Mouse (Mus musculus) CH12.LX (cell line): ENCODE data around the gene Palm2. TPM values are rescaled to one million over a fixed set of nuclear protein-coding genes. Genes with fewer than 3 reads are reported as not detected.

ENCODE experiments used
- DNase-seq: peaks from one replicate; pipeline ENCODE4 v3.0.0-alpha.2; 2013; ENCODE audit errors: extremely low read depth
- H3K27ac ChIP-seq: 2 replicates; pipeline ENCODE4 v1.5.1; 2012; ENCODE audit warnings: low read depth, mild to moderate bottlenecking, control low read depth, moderate library complexity; ENCODE audit not compliant: insufficient read depth
- H3K27me3 ChIP-seq: replicated peaks from 2 replicates; pipeline ENCODE3; 2012; ENCODE audit warnings: inconsistent platforms
- H3K36me3 ChIP-seq, 2 experiments: replicated peaks in 1 of 2; 2 replicates each; pipeline versions ENCODE3 to v1.6.1; 2012; ENCODE audit warnings: inconsistent platforms in 1 of 2, low read length in 1 of 2, mild to moderate bottlenecking in 1 of 2, mixed read lengths in 1 of 2, moderate library complexity in 1 of 2; ENCODE audit not compliant: control insufficient read depth in 1 of 2, insufficient read depth in 1 of 2
- H3K4me1 ChIP-seq, 2 experiments: 2 replicates each; pipeline ENCODE4 v1.6.1; 2012; ENCODE audit warnings: inconsistent platforms in 1 of 2, moderate library complexity in 1 of 2; ENCODE audit not compliant: insufficient read depth in 2 of 2, control insufficient read depth in 1 of 2
- H3K4me2 ChIP-seq: 2 replicates; pipeline ENCODE4 v1.6.1; 2012; ENCODE audit warnings: low read depth, mild to moderate bottlenecking, control low read depth; ENCODE audit not compliant: poor library complexity, insufficient read depth, severe bottlenecking
- H3K4me3 ChIP-seq, 3 experiments: fragments of 150-350 bp in 1 of 3; sonication (generic) in 1 of 3; replicated peaks in 1 of 3; 2 replicates each; pipeline versions ENCODE3 to v1.5.1; 2011 to 2012; ENCODE audit warnings: low read depth in 2 of 3, low read length in 2 of 3, mild to moderate bottlenecking in 2 of 3, moderate library complexity in 2 of 3, control low read depth in 1 of 3, improper control_type of control experiment in 1 of 3, inconsistent platforms in 1 of 3, mixed read lengths in 1 of 3; ENCODE audit not compliant: poor library complexity in 1 of 3
- H3K79me2 ChIP-seq: replicated peaks from 2 replicates; pipeline ENCODE4 v1.6.1; 2012; ENCODE audit warnings: mild to moderate bottlenecking, moderate library complexity; ENCODE audit not compliant: control insufficient read depth, poor library complexity, insufficient read depth, severe bottlenecking; ENCODE audit errors: extremely low read depth
- H3K9ac ChIP-seq: 2 replicates; pipeline ENCODE4 v1.6.1; 2012; ENCODE audit warnings: low read depth, mild to moderate bottlenecking, control low read depth, moderate library complexity; ENCODE audit not compliant: insufficient read depth
- H3K9me3 ChIP-seq: replicated peaks from 2 replicates; pipeline ENCODE3; 2012; ENCODE audit warnings: low read length, inconsistent platforms, mixed read lengths
- BHLHE40 ChIP-seq: IDR thresholded peaks from 2 replicates; pipeline ENCODE4 v1.6.1; 2011; ENCODE audit warnings: mild to moderate bottlenecking, low read depth, low read length, improper control_type of control experiment
- E2F4 ChIP-seq: IDR thresholded peaks from 2 replicates; pipeline ENCODE4 v1.6.1; 2011; ENCODE audit warnings: low read depth, low read length, improper control_type of control experiment; ENCODE audit not compliant: insufficient replicate concordance
- ELF1 ChIP-seq: IDR thresholded peaks from 2 replicates; pipeline ENCODE4 v1.6.1; 2014; ENCODE audit warnings: low read depth, mild to moderate bottlenecking, inconsistent platforms, low read length, improper control_type of control experiment
- EP300 ChIP-seq: IDR thresholded peaks from 2 replicates; pipeline ENCODE4 v1.6.1; 2011; ENCODE audit warnings: low read length, improper control_type of control experiment
- ETS1 ChIP-seq: conservative IDR thresholded peaks from 2 replicates; pipeline ENCODE4 v1.6.1; 2012; ENCODE audit warnings: low read depth, mild to moderate bottlenecking, inconsistent platforms, low read length, improper control_type of control experiment, moderate library complexity
- GABPA ChIP-seq: IDR thresholded peaks from 2 replicates; pipeline ENCODE4 v1.6.1; 2012; ENCODE audit warnings: low read depth, low read length, improper control_type of control experiment, inconsistent platforms; ENCODE audit not compliant: insufficient replicate concordance
- HCFC1 ChIP-seq: IDR thresholded peaks from 2 replicates; pipeline ENCODE4 v1.6.1; 2012; ENCODE audit warnings: low read depth, mild to moderate bottlenecking, inconsistent platforms, low read length, improper control_type of control experiment
- IRF4 ChIP-seq: IDR thresholded peaks from 2 replicates; pipeline ENCODE4 v1.6.1; 2014; ENCODE audit warnings: low read depth, mild to moderate bottlenecking, inconsistent platforms, low read length, improper control_type of control experiment
- KAT2A ChIP-seq: IDR thresholded peaks from 2 replicates; pipeline ENCODE4 v1.6.1; 2012; ENCODE audit warnings: low read length, improper control_type of control experiment, inconsistent platforms; ENCODE audit not compliant: insufficient replicate concordance
- MAFK ChIP-seq: IDR thresholded peaks from 2 replicates; pipeline ENCODE4 v1.6.1; 2011; ENCODE audit warnings: low read length, improper control_type of control experiment; ENCODE audit not compliant: insufficient replicate concordance
- MAX ChIP-seq: IDR thresholded peaks from 2 replicates; pipeline ENCODE4 v1.6.1; 2011; ENCODE audit warnings: low read length, improper control_type of control experiment
- MAZ ChIP-seq: IDR thresholded peaks from 2 replicates; pipeline ENCODE4 v1.6.1; 2012; ENCODE audit warnings: low read depth, mild to moderate bottlenecking, inconsistent platforms, low read length, improper control_type of control experiment, moderate library complexity
- MEF2A ChIP-seq: IDR thresholded peaks from 2 replicates; pipeline ENCODE4 v1.6.1; 2014; ENCODE audit warnings: low read depth, mild to moderate bottlenecking, inconsistent platforms, low read length, improper control_type of control experiment, borderline replicate concordance
- MXI1 ChIP-seq: IDR thresholded peaks from 2 replicates; pipeline ENCODE4 v1.6.1; 2011; ENCODE audit warnings: mild to moderate bottlenecking, low read depth, low read length, improper control_type of control experiment
- MYC ChIP-seq: IDR thresholded peaks from 2 replicates; pipeline ENCODE4 v1.6.1; 2011; ENCODE audit warnings: low read depth, mild to moderate bottlenecking, improper control_type of control experiment, low read length
- NELFE ChIP-seq: IDR thresholded peaks from 2 replicates; pipeline ENCODE4 v1.6.1; 2011; ENCODE audit warnings: low read depth, low read length, improper control_type of control experiment
- POLR2AphosphoS2 ChIP-seq: IDR thresholded peaks from 2 replicates; pipeline ENCODE4 v1.6.1; 2011; ENCODE audit warnings: low read depth, low read length, improper control_type of control experiment
- RAD21 ChIP-seq: IDR thresholded peaks from 2 replicates; pipeline ENCODE4 v1.6.1; 2011; ENCODE audit warnings: low read depth, mild to moderate bottlenecking, low read length, improper control_type of control experiment, moderate library complexity
- RCOR1 ChIP-seq: conservative IDR thresholded peaks from 2 replicates; pipeline ENCODE4 v1.6.1; 2012; ENCODE audit warnings: low read depth, mild to moderate bottlenecking, inconsistent platforms, low read length, improper control_type of control experiment
- TBP ChIP-seq: conservative IDR thresholded peaks from 2 replicates; pipeline ENCODE4 v1.6.1; 2011; ENCODE audit warnings: low read depth, low read length, improper control_type of control experiment
- TCF12 ChIP-seq: IDR thresholded peaks from 2 replicates; pipeline ENCODE4 v1.6.1; 2014; ENCODE audit warnings: low read depth, mild to moderate bottlenecking, inconsistent platforms, low read length, improper control_type of control experiment
- USF1 ChIP-seq: IDR thresholded peaks from 2 replicates; pipeline ENCODE4 v1.6.1; 2014; ENCODE audit warnings: low read depth, mild to moderate bottlenecking, inconsistent platforms, low read length, improper control_type of control experiment
- ZC3H11A ChIP-seq: IDR thresholded peaks from 2 replicates; pipeline ENCODE4 v1.6.1; 2012; ENCODE audit warnings: low read depth, mild to moderate bottlenecking, inconsistent platforms, low read length, improper control_type of control experiment
- ZMIZ1 ChIP-seq: IDR thresholded peaks from 2 replicates; pipeline ENCODE4 v1.6.1; 2012; ENCODE audit warnings: low read depth, mild to moderate bottlenecking, inconsistent platforms, low read length, improper control_type of control experiment
- dilution Hi-C: fragments of 300-500 bp; cut with MboI; formaldehyde crosslinking; loops from 2 replicates; pipeline ENCODE4 v1.14.3; 2020; ENCODE audit warnings: low sequenced_read_pairs; ENCODE audit not compliant: extremely low pct_unique_long_range_greater_than_20kb, extremely low pct_ligation_motif_present
- in situ Hi-C: fragments of 300-500 bp; cut with MboI; formaldehyde crosslinking; loops from 3 replicates; pipeline ENCODE4 v1.14.3; 2019; ENCODE audit warnings: low sequenced_read_pairs, low pct_ligation_motif_present, low pct_unique_long_range_greater_than_20kb, mixed read lengths
- polyA plus RNA-seq: library from polyadenylated mRNA; unstranded; fragments of >175 nt; gene quantifications from 2 replicates; pipeline ENCODE4 v1.2.1, GENCODE M21; 2012; ENCODE audit warnings: low read depth; ENCODE audit not compliant: insufficient read length
- total RNA-seq, 2 experiments: library from RNA; depleted of rRNA; stranded (reverse); fragments of 300-350 nt in 1 of 2; fragments of >200 nt in 1 of 2; gene quantifications; 2 replicates each; pipeline ENCODE4 v1.2.3; 2012 to 2014

Palm2 gene
- total and polyA plus RNA-seq, 3 experiments: not detected

- DNase-seq: no peak
- TF ChIP-seq ETS1: no peak
- TF ChIP-seq USF1: no peak
- TF ChIP-seq MYC: no peak
- no peak for TF ChIP-seq MAZ
- no peak for TF ChIP-seq KAT2A
- TF ChIP-seq RAD21: no peak
- TF ChIP-seq EP300: no peak
- H3K4me1 ChIP-seq: no peaks in the 10 kb centered on the region
- H3K9ac ChIP-seq: no peak overlapping the region
- no peak overlapping the region for H3K4me3 ChIP-seq
- H3K79me2 ChIP-seq: no peaks in the 10 kb centered on the region
- no peak overlapping the region for H3K4me2 ChIP-seq
- no peaks in the 10 kb centered on the region for H3K36me3 ChIP-seq
- dilution Hi-C loops: no loop called here
- no peak overlapping the region for H3K27ac ChIP-seq
- no peaks in the 10 kb centered on the region for H3K9me3 ChIP-seq
- H3K27me3 ChIP-seq: peaks cover 3% of the 10 kb centered on the region
- in situ Hi-C loops: loop anchor here (25.0 kb wide), 1 partner anchor 138 kb away; no protein-coding TSS in a partner anchor
Observed at GRCm38 (mm10) chr4:57599946-57600345, 165.9 kb downstream of the Palm2 start.

GRCm38 (mm10) chr4:57600685-57601457, 166.8 kb downstream of the Palm2 start:
- Histone ChIP-seq H3K79me2 (no peaks in the 10 kb centered on the region), H3K27ac (no peak overlapping the region), H3K4me3 (no peak overlapping the region), H3K36me3 (no peaks in the 10 kb centered on the region)
- dilution Hi-C loops (no loop called here), in situ Hi-C loops (loop anchor here (25.0 kb wide), 1 partner anchor 139 kb away; no protein-coding TSS in a partner anchor)
- TF ChIP-seq MXI1: no peak
- no peak for TF ChIP-seq BHLHE40
- no peak for TF ChIP-seq MEF2A
- TF ChIP-seq MAZ: no peak
- no peak for TF ChIP-seq POLR2AphosphoS2
- TF ChIP-seq ELF1: no peak
- no peak for TF ChIP-seq KAT2A
- TF ChIP-seq ZMIZ1: no peak
- TF ChIP-seq E2F4: no peak
- TF ChIP-seq MAX: no peak
- TF ChIP-seq TBP: no peak
- TF ChIP-seq TCF12: no peak
- no peak for TF ChIP-seq RCOR1
- TF ChIP-seq ZC3H11A: no peak
- no peak for TF ChIP-seq USF1
- no peak for TF ChIP-seq GABPA
- no peak for TF ChIP-seq NELFE
- TF ChIP-seq IRF4: no peak
- TF ChIP-seq HCFC1: no peak
- no peak for TF ChIP-seq MAFK
- TF ChIP-seq, all 38 proteins: peak for 0
- Histone ChIP-seq H3K4me1 (no peaks in the 10 kb centered on the region), H3K4me2 (no peak overlapping the region), H3K9me3 (no peaks in the 10 kb centered on the region), H3K9ac (no peak overlapping the region), H3K27me3 (peaks cover 3% of the 10 kb centered on the region)
- no peak for DNase-seq
